Mouse (Mus musculus): ENCODE results near the gene Nadk.

- no peak for TF ChIP-seq POLR2A (IDR thresholded peaks at IDR 0.05; ENCODE audit: insufficient read depth, low read length)
- no peak for TF ChIP-seq CTCF (IDR thresholded peaks at IDR 0.05; ENCODE audit: low read depth, low read length)
- no peak for TF ChIP-seq EP300 (IDR thresholded peaks at IDR 0.05; ENCODE audit: insufficient read depth, low read depth, low read length)
These were observed 34.4 kb downstream of the Nadk start for GRCm38 (mm10) chr4:155596606-155597005.
